Mouse (Mus musculus) CH12.LX (cell line): ENCODE data around the gene Traf2.

Experiments
- CHD2 ChIP-seq: IDR thresholded peaks from 2 replicates; pipeline ENCODE4 v1.6.1; 2011; ENCODE audit warnings: low read length, improper control_type of control experiment
- CTCF ChIP-seq, 2 experiments: IDR thresholded peaks in 1 of 2; conservative IDR thresholded peaks in 1 of 2; 2 replicates each; pipeline ENCODE4 v1.5.1; 2011 to 2012; ENCODE audit warnings: low read depth in 2 of 2, low read length in 2 of 2, improper control_type of control experiment in 1 of 2, inconsistent platforms in 1 of 2, mild to moderate bottlenecking in 1 of 2, moderate library complexity in 1 of 2
- EP300 ChIP-seq: IDR thresholded peaks from 2 replicates; pipeline ENCODE4 v1.6.1; 2011; ENCODE audit warnings: low read length, improper control_type of control experiment
- GABPA ChIP-seq: IDR thresholded peaks from 2 replicates; pipeline ENCODE4 v1.6.1; 2012; ENCODE audit warnings: low read depth, low read length, improper control_type of control experiment, inconsistent platforms; ENCODE audit not compliant: insufficient replicate concordance
- HCFC1 ChIP-seq: IDR thresholded peaks from 2 replicates; pipeline ENCODE4 v1.6.1; 2012; ENCODE audit warnings: low read depth, mild to moderate bottlenecking, inconsistent platforms, low read length, improper control_type of control experiment
- MAX ChIP-seq: IDR thresholded peaks from 2 replicates; pipeline ENCODE4 v1.6.1; 2011; ENCODE audit warnings: low read length, improper control_type of control experiment
- MAZ ChIP-seq: IDR thresholded peaks from 2 replicates; pipeline ENCODE4 v1.6.1; 2012; ENCODE audit warnings: low read depth, mild to moderate bottlenecking, inconsistent platforms, low read length, improper control_type of control experiment, moderate library complexity
- NELFE ChIP-seq: IDR thresholded peaks from 2 replicates; pipeline ENCODE4 v1.6.1; 2011; ENCODE audit warnings: low read depth, low read length, improper control_type of control experiment
- POLR2A ChIP-seq: IDR thresholded peaks from 2 replicates; pipeline ENCODE4 v1.6.1; 2011; ENCODE audit warnings: low read depth, mild to moderate bottlenecking, improper control_type of control experiment, low read length
- RCOR1 ChIP-seq: conservative IDR thresholded peaks from 2 replicates; pipeline ENCODE4 v1.6.1; 2012; ENCODE audit warnings: low read depth, mild to moderate bottlenecking, inconsistent platforms, low read length, improper control_type of control experiment
- UBTF ChIP-seq: IDR thresholded peaks from 2 replicates; pipeline ENCODE4 v1.6.1; 2012; ENCODE audit warnings: low read depth, mild to moderate bottlenecking, inconsistent platforms, low read length, improper control_type of control experiment, moderate library complexity
- ZKSCAN1 ChIP-seq: IDR thresholded peaks from 2 replicates; pipeline ENCODE4 v1.6.1; 2012; ENCODE audit warnings: low read depth, inconsistent platforms, low read length, improper control_type of control experiment, borderline replicate concordance
- ZNF384 ChIP-seq: IDR thresholded peaks from 2 replicates; pipeline ENCODE4 v1.6.1; 2012; ENCODE audit warnings: low read depth, low read length, improper control_type of control experiment, inconsistent platforms

DNA sequence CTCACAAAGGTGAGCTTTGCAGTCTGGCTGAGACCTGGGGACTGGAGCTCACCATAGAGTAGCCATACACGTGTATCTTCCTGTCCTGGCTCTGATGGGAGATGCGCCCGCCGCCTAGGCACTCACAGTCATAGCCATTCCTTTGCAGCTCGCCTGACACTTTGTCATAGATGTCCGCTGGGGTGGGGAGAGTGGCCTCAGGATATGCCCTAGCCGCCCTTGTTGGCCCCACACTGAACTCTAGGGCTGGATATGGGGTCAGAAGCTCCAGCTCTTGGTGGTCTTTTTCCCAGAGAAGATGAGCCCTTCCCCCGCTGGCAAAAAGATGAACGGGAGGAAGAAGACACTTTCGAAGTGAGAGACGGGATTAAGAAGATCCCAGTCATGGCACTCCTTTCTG is 27.4 kb upstream of the Traf2 start:
- TF ChIP-seq ZNF384 (no peak), EP300 (no peak), NELFE (no peak), GABPA (no peak), CTCF (conservative IDR thresholded peaks at IDR 0.05 in 1 of 2, IDR thresholded peaks at IDR 0.05 in 1 of 2; ENCODE audit: low read depth in 2 of 2, low read length in 2 of 2) (no peak), HCFC1 (no peak), MAX (no peak), MAZ (no peak), RCOR1 (no peak), CHD2 (no peak), UBTF (no peak), ZKSCAN1 (no peak), POLR2A (no peak)
